Mouse (Mus musculus) G1E (cell line): ENCODE data around the gene Eno2. TPM values are rescaled to one million over a fixed set of nuclear protein-coding genes. Genes with fewer than 3 reads are reported as not detected.

Experiments
- ATAC-seq: 2 replicates; pipeline ENCODE4 v1.8.0; 2016; ENCODE audit warnings: mild to moderate bottlenecking; ENCODE audit not compliant: insufficient number of reproducible peaks, poor library complexity, low FRiP score, severe bottlenecking; ENCODE audit errors: extremely low read depth
- DNase-seq: peaks from one replicate; pipeline ENCODE4 v3.0.0; 2012; ENCODE audit warnings: low spot score
- H3K27me3 ChIP-seq: 2 replicates; pipeline ENCODE4 v1.6.1; 2012; ENCODE audit warnings: mild to moderate bottlenecking, low read length, inconsistent platforms; ENCODE audit not compliant: insufficient read depth
- H3K36me3 ChIP-seq: replicated peaks from 2 replicates; pipeline ENCODE3; 2012; ENCODE audit warnings: mild to moderate bottlenecking, inconsistent platforms
- H3K4me1 ChIP-seq: 2 replicates; pipeline ENCODE4 v1.6.1; 2012; ENCODE audit warnings: low read depth, low read length, inconsistent platforms, mixed read lengths; ENCODE audit not compliant: insufficient read depth
- H3K4me3 ChIP-seq: 2 replicates; pipeline ENCODE4 v1.5.1; 2012; ENCODE audit warnings: low read depth, mild to moderate bottlenecking, inconsistent platforms, low read length, moderate library complexity, mixed read lengths
- H3K9me3 ChIP-seq: replicated peaks from 2 replicates; pipeline ENCODE4 v1.6.1; 2012; ENCODE audit warnings: inconsistent platforms
- CTCF ChIP-seq: IDR thresholded peaks from 2 replicates; pipeline ENCODE4 v1.5.1; 2012; ENCODE audit warnings: low read depth, low read length, inconsistent platforms, mixed read lengths
- GATA1 ChIP-seq: IDR thresholded peaks from 2 replicates; pipeline ENCODE4 v1.6.1; 2012; ENCODE audit warnings: borderline replicate concordance, low read length, inconsistent platforms, mixed read lengths
- GATA2 ChIP-seq: IDR thresholded peaks from 2 replicates; pipeline ENCODE4 v1.6.1; 2012; ENCODE audit warnings: low read depth, low read length, inconsistent platforms, borderline replicate concordance
- POLR2AphosphoS5 ChIP-seq: IDR thresholded peaks from 2 replicates; pipeline ENCODE4 v1.6.1; 2012; ENCODE audit warnings: low read depth, low read length, inconsistent platforms; ENCODE audit not compliant: insufficient replicate concordance
- TAL1 ChIP-seq: conservative IDR thresholded peaks from 2 replicates; pipeline ENCODE4 v1.6.1; 2012; ENCODE audit warnings: low read depth, low read length, inconsistent platforms, mixed read lengths
- polyA plus RNA-seq: library from polyadenylated mRNA; stranded (reverse); fragments of >175 nt; gene quantifications from 2 replicates; pipeline ENCODE4 v1.2.3, GENCODE M21; 2012
- total RNA-seq, 2 experiments: library from RNA; stranded (forward) in 1 of 2; stranded (reverse) in 1 of 2; fragments of 200-1000 nt in 1 of 2; fragments of >200 nt in 1 of 2; fragmentation: Nextera tagmentation in 1 of 2; gene quantifications; 2 replicates each; pipeline ENCODE4 v1.2.3; 2014 to 2017

Eno2 gene
- total and polyA plus RNA-seq, 3 experiments: 0.29 to 3.6 (median 3.2) TPM

- Histone ChIP-seq H3K27me3 (peaks cover 73% of the 10 kb centered on the region), H3K9me3 (no peaks in the 10 kb centered on the region), H3K4me1 (peaks cover 32% of the 10 kb centered on the region), H3K36me3 (no peaks in the 10 kb centered on the region), H3K4me3 (no peak overlapping the region)
- TF ChIP-seq POLR2AphosphoS5 (no peak), CTCF (no peak), GATA2 (no peak), TAL1 (no peak), GATA1 (no peak)
- DNase-seq: no peak
- ATAC-seq: no peak
These were observed 1.4 kb downstream of the Eno2 start for GRCm38 (mm10) chr6:124767920-124768703.

- Histone ChIP-seq H3K4me3 (no peak overlapping the region), H3K36me3 (no peaks in the 10 kb centered on the region), H3K4me1 (peaks cover 32% of the 10 kb centered on the region), H3K9me3 (no peaks in the 10 kb centered on the region), H3K27me3 (peaks cover 79% of the 10 kb centered on the region)
- no peak for TF ChIP-seq POLR2AphosphoS5
- no peak for TF ChIP-seq TAL1
- no peak for TF ChIP-seq GATA2
- no peak for TF ChIP-seq CTCF
- no peak for TF ChIP-seq GATA1
- ATAC-seq (no peak), DNase-seq (no peak)
These were observed 1.9 kb downstream of the Eno2 start for GRCm38 (mm10) chr6:124767536-124767919.

- Histone ChIP-seq H3K27me3 (peaks cover 80% of the 10 kb centered on the region), H3K4me3 (no peak overlapping the region), H3K9me3 (no peaks in the 10 kb centered on the region), H3K36me3 (no peaks in the 10 kb centered on the region), H3K4me1 (peaks cover 32% of the 10 kb centered on the region)
- DNase-seq (no peak), ATAC-seq (no peak)
- TF ChIP-seq POLR2AphosphoS5 (no peak), GATA2 (no peak), CTCF (no peak), TAL1 (no peak)
These were observed 3.5 kb downstream of the Eno2 start for GRCm38 (mm10) chr6:124765951-124766350.

- ATAC-seq: peak; percentile 50; the same call in 1 of the 2 replicates
- no peaks in the 10 kb centered on the region for H3K36me3 ChIP-seq
- H3K4me1 ChIP-seq: peaks cover 38% of the 10 kb centered on the region
- H3K27me3 ChIP-seq: peaks cover 69% of the 10 kb centered on the region
- DNase-seq: peak; percentile 75
- H3K4me3 ChIP-seq: no peak overlapping the region; the same call in 1 of the 2 replicates
- TF ChIP-seq CTCF: peak; percentile 98
- no peak for TF ChIP-seq TAL1
- no peak for TF ChIP-seq GATA2
- no peaks in the 10 kb centered on the region for H3K9me3 ChIP-seq
These were observed 10.2 kb downstream of the Eno2 start for GRCm38 (mm10) chr6:124759259-124759658.

GRCm38 (mm10) chr6:124758849-124759232 is 10.6 kb downstream of the Eno2 start:
- H3K36me3 ChIP-seq: no peaks in the 10 kb centered on the region
- TF ChIP-seq CTCF (no peak), GATA2 (no peak), TAL1 (no peak), POLR2AphosphoS5 (no peak), GATA1 (no peak)
- H3K4me1 ChIP-seq: peaks cover 38% of the 10 kb centered on the region
- no peak overlapping the region; the same call in 1 of the 2 replicates for H3K4me3 ChIP-seq
- no peak for ATAC-seq
- no peak for DNase-seq
- peaks cover 66% of the 10 kb centered on the region for H3K27me3 ChIP-seq
- no peaks in the 10 kb centered on the region for H3K9me3 ChIP-seq

GRCm38 (mm10) chr6:124757909-124758848 is 11.3 kb downstream of the Eno2 start:
- Histone ChIP-seq H3K4me1 (peaks cover 38% of the 10 kb centered on the region), H3K36me3 (no peaks in the 10 kb centered on the region), H3K27me3 (peaks cover 64% of the 10 kb centered on the region), H3K4me3 (no peak overlapping the region), H3K9me3 (no peaks in the 10 kb centered on the region)
- ATAC-seq (no peak), DNase-seq (no peak)
- TF ChIP-seq TAL1 (no peak), CTCF (no peak), GATA1 (no peak), GATA2 (no peak), POLR2AphosphoS5 (no peak)
